Mouse (Mus musculus) intestine, embryonic 14.5 days (tissue): Measurements from ENCODE around the gene Zgrf1. TPM values are rescaled to one million over a fixed set of nuclear protein-coding genes. Genes with fewer than 3 reads are reported as not detected.

ENCODE experiments used
- ATAC-seq: fragments of 200-750 bp; cut with Nextera tagmentation; replicated peaks from 2 replicates; pipeline ENCODE4 v1.8.0; 2017; ENCODE audit warnings: low read depth, moderate number of reproducible peaks, moderate TSS enrichment, moderate library complexity; ENCODE audit not compliant: low FRiP score, low TSS enrichment
- DNase-seq: peaks from one replicate; pipeline ENCODE4 v3.0.0-alpha.2; 2018; ENCODE audit warnings: low spot score
- H3K27ac ChIP-seq: fragments of 300-500 bp; sonication (generic); 2 replicates; pipeline ENCODE4 v1.5.1; 2014; ENCODE audit warnings: low read depth, mild to moderate bottlenecking, control low read depth
- H3K27me3 ChIP-seq: fragments of 300-500 bp; sonication (generic); replicated peaks from 2 replicates; pipeline ENCODE4 v1.6.1; 2014; ENCODE audit warnings: low read length, control low read depth; ENCODE audit not compliant: control insufficient read depth, insufficient read depth
- H3K36me3 ChIP-seq: fragments of 300-500 bp; sonication (generic); 2 replicates; pipeline ENCODE4 v1.6.1; 2014; ENCODE audit warnings: low read length, control low read depth; ENCODE audit not compliant: control insufficient read depth, insufficient read depth
- H3K4me1 ChIP-seq: fragments of 300-500 bp; sonication (generic); replicated peaks from 2 replicates; pipeline ENCODE4 v1.6.1; 2014; ENCODE audit warnings: low read length, control low read depth, mixed read lengths; ENCODE audit not compliant: control insufficient read depth, insufficient read depth
- H3K4me2 ChIP-seq: fragments of 300-500 bp; sonication (generic); 2 replicates; pipeline ENCODE4 v1.6.1; 2014; ENCODE audit warnings: low read length
- H3K4me3 ChIP-seq: fragments of 300-500 bp; sonication (generic); 2 replicates; pipeline ENCODE4 v1.5.1; 2014; ENCODE audit warnings: low read depth, low read length, control low read depth, mixed read lengths
- H3K9ac ChIP-seq: fragments of 300-500 bp; sonication (generic); 2 replicates; pipeline ENCODE4 v1.6.1; 2014; ENCODE audit warnings: mild to moderate bottlenecking, low read length
- H3K9me3 ChIP-seq: fragments of 300-500 bp; sonication (generic); 2 replicates; pipeline ENCODE4 v1.6.1; 2016; ENCODE audit warnings: low read length, control low read depth; ENCODE audit not compliant: control insufficient read depth
- WGBS: fragments of 180-500 bp; shearing (Covaris S2); extraction: QIAGEN DNeasy Blood & Tissue Kit; methylation state at CpG from one replicate; pipeline ENCODE4 v1.1.7; 2014; 5-methylcytosine and 5-hydroxymethylcytosine counted together
- polyA plus RNA-seq: library from polyadenylated mRNA; unstranded; fragments of >200 nt; fragmentation: Nextera tagmentation; extraction: Ambion mirVana; gene quantifications from 2 replicates; pipeline ENCODE4 v1.2.1, GENCODE M21; 2014

Gene Zgrf1
- polyA plus RNA-seq, 1 experiment from 2014 or later: 8.8 TPM

GRCm38 (mm10) chr3:127525188-127525819 lies 28.0 kb upstream of the Zgrf1 start:
- DNase-seq (no peak), ATAC-seq (no peak)
- Histone ChIP-seq H3K9ac (no peak overlapping the region), H3K27me3 (no peaks in the 10 kb centered on the region), H3K27ac (no peak overlapping the region), H3K4me2 (no peak overlapping the region), H3K4me3 (no peak overlapping the region), H3K9me3 (no peaks in the 10 kb centered on the region), H3K4me1 (no peaks in the 10 kb centered on the region), H3K36me3 (no peaks in the 10 kb centered on the region)
- 73% methylated on average over 8 of the region's 8 CpGs for WGBS

- no peak for ATAC-seq
- WGBS: 77% methylated on average over 5 of the region's 5 CpGs
- H3K4me2 ChIP-seq: no peak overlapping the region
Measured at GRCm38 (mm10) chr3:127527465-127528034, 25.7 kb upstream of the Zgrf1 start.

GRCm38 (mm10) chr3:127529210-127529609 lies 24.1 kb upstream of the Zgrf1 start:
- WGBS: 58% methylated on average over 3 of the region's 3 CpGs
- ATAC-seq (no peak), DNase-seq (no peak)
- H3K27me3 ChIP-seq: no peaks in the 10 kb centered on the region
- H3K4me3 ChIP-seq: no peak overlapping the region
- H3K4me2 ChIP-seq: no peak overlapping the region
- H3K27ac ChIP-seq: no peak overlapping the region
- H3K9ac ChIP-seq: no peak overlapping the region
- H3K36me3 ChIP-seq: no peaks in the 10 kb centered on the region
- no peaks in the 10 kb centered on the region for H3K4me1 ChIP-seq
- H3K9me3 ChIP-seq: no peaks in the 10 kb centered on the region

More at GRCm38 (mm10) chr3:127527465-127528034, 25.7 kb upstream of the Zgrf1 start:
- H3K9me3 ChIP-seq: no peaks in the 10 kb centered on the region
- H3K4me1 ChIP-seq: no peaks in the 10 kb centered on the region
- no peak overlapping the region for H3K27ac ChIP-seq
- no peak overlapping the region for H3K9ac ChIP-seq
- no peak overlapping the region for H3K4me3 ChIP-seq
- no peaks in the 10 kb centered on the region for H3K27me3 ChIP-seq
- DNase-seq: no peak
- H3K36me3 ChIP-seq: no peaks in the 10 kb centered on the region

- Histone ChIP-seq H3K4me1 (no peaks in the 10 kb centered on the region), H3K9me3 (no peaks in the 10 kb centered on the region), H3K4me3 (no peak overlapping the region), H3K36me3 (no peaks in the 10 kb centered on the region), H3K4me2 (no peak overlapping the region), H3K9ac (no peak overlapping the region), H3K27ac (no peak overlapping the region), H3K27me3 (no peaks in the 10 kb centered on the region)
- ATAC-seq (no peak), DNase-seq (no peak)
- WGBS: 86% methylated on average over 4 of the region's 4 CpGs
Measured at GRCm38 (mm10) chr3:127529824-127530223, 23.5 kb upstream of the Zgrf1 start.

- H3K9me3 ChIP-seq: no peaks in the 10 kb centered on the region
- H3K36me3 ChIP-seq: no peaks in the 10 kb centered on the region
- DNase-seq: no peak
- H3K4me2 ChIP-seq: no peak overlapping the region
- no peak overlapping the region for H3K4me3 ChIP-seq
- ATAC-seq: no peak
- WGBS: 14% methylated on average over 4 of the region's 4 CpGs
- no peaks in the 10 kb centered on the region for H3K27me3 ChIP-seq
- no peaks in the 10 kb centered on the region for H3K4me1 ChIP-seq
- H3K9ac ChIP-seq: no peak overlapping the region
- H3K27ac ChIP-seq: no peak overlapping the region
Measured at GRCm38 (mm10) chr3:127530293-127530692, 23.0 kb upstream of the Zgrf1 start.

- Histone ChIP-seq H3K27me3 (no peaks in the 10 kb centered on the region), H3K4me1 (no peaks in the 10 kb centered on the region), H3K36me3 (peaks cover 59% of the 10 kb centered on the region), H3K4me2 (no peak overlapping the region), H3K9me3 (no peaks in the 10 kb centered on the region), H3K9ac (no peak overlapping the region), H3K4me3 (no peak overlapping the region), H3K27ac (no peak overlapping the region)
- ATAC-seq (no peak), DNase-seq (no peak)
- 72% methylated on average over 6 of the region's 6 CpGs for WGBS
Measured at GRCm38 (mm10) chr3:127539193-127539592, 14.1 kb upstream of the Zgrf1 start.

GRCm38 (mm10) chr3:127543976-127544375 lies 9.3 kb upstream of the Zgrf1 start:
- 84% methylated on average over 4 of the region's 4 CpGs for WGBS
- peaks cover 68% of the 10 kb centered on the region for H3K36me3 ChIP-seq
- no peak overlapping the region for H3K9ac ChIP-seq

GRCm38 (mm10) chr3:127544610-127545121 lies 8.6 kb upstream of the Zgrf1 start:
- no peak for ATAC-seq

More at GRCm38 (mm10) chr3:127543976-127544375, 9.3 kb upstream of the Zgrf1 start:
- H3K4me2 ChIP-seq: no peak overlapping the region
- ATAC-seq (no peak), DNase-seq (no peak)
- no peak overlapping the region for H3K4me3 ChIP-seq
- no peaks in the 10 kb centered on the region for H3K27me3 ChIP-seq
- no peak overlapping the region for H3K27ac ChIP-seq
- no peaks in the 10 kb centered on the region for H3K9me3 ChIP-seq
- H3K4me1 ChIP-seq: no peaks in the 10 kb centered on the region

GRCm38 (mm10) chr3:127547882-127548281 lies 5.4 kb upstream of the Zgrf1 start:
- H3K9me3 ChIP-seq: no peaks in the 10 kb centered on the region
- H3K36me3 ChIP-seq: peaks cover 40% of the 10 kb centered on the region
- H3K9ac ChIP-seq: no peak overlapping the region
- no peak overlapping the region for H3K4me2 ChIP-seq
- ATAC-seq: no peak
- peaks cover 5% of the 10 kb centered on the region; the same call in 1 of the 2 replicates for H3K4me1 ChIP-seq
- no peak overlapping the region for H3K27ac ChIP-seq
- H3K4me3 ChIP-seq: no peak overlapping the region
- 43% methylated on average over 5 of the region's 5 CpGs for WGBS
- DNase-seq: peak; percentile 55
- H3K27me3 ChIP-seq: no peaks in the 10 kb centered on the region

More at GRCm38 (mm10) chr3:127544610-127545121, 8.6 kb upstream of the Zgrf1 start:
- Histone ChIP-seq H3K9me3 (no peaks in the 10 kb centered on the region), H3K4me3 (no peak overlapping the region), H3K4me2 (no peak overlapping the region), H3K27me3 (no peaks in the 10 kb centered on the region), H3K4me1 (no peaks in the 10 kb centered on the region), H3K9ac (no peak overlapping the region), H3K36me3 (peaks cover 62% of the 10 kb centered on the region), H3K27ac (no peak overlapping the region)
- WGBS: 26% methylated on average over 5 of the region's 5 CpGs
- DNase-seq: no peak
